Mouse (Mus musculus): ENCODE data around the gene Isg20l2.

DNA sequence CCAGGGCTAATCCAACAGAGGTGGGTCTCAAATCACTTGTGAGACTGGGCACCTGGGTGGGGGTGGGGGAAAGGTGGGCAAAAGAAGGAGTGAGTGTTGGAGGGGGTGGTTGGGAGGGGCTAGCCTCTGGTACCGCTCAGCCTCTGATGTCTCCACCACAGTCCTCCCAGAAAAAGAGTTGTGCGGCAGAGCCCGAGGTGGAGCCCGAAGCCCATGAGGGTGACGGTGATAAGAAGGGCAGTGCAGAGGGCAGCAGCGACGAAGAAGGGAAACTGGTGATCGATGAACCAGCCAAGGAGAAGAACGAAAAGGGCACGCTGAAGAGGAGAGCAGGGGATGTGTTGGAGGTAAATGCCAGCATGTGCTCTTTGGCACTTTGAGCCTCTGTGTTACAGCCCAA, 16.2 kb upstream of the Isg20l2 start:
- TF ChIP-seq CTCF (IDR thresholded peaks at IDR 0.05; ENCODE audit: low read depth) (no peak), EP300 (optimal IDR thresholded peaks at IDR 0.05) (no peak)

Data from stomach, postnatal 0 days (tissue).